Mouse (Mus musculus) heart, postnatal 10 days (tissue): Measurements from ENCODE around the gene Tcstv1. TPM values are rescaled to one million over a fixed set of nuclear protein-coding genes. Genes with fewer than 3 reads are reported as not detected.
"Not testable (repeated sequence)": the region's sequence is repeated elsewhere in the genome, so short reads cannot be mapped to it uniquely, and the experiment has no call there.

Source experiments
- DNase-seq, 2 experiments: peaks; one replicate each; pipeline ENCODE4 v3.0.0; 2021
- intact Hi-C: fragments of 180-260 bp; cut with DNase I; formaldehyde crosslinking; loops from one replicate; pipeline ENCODE4 v1.15.1; 2025
- total RNA-seq, 2 experiments: library from RNA; stranded (reverse); gene quantifications; 2 replicates each; pipeline ENCODE4 v1.2.3; 2021

Gene Tcstv1
- not detected for total RNA-seq

GRCm38 (mm10) chr13:119894685-119895084, at the start of gene Tcstv1:
TSS of gene Tcstv1 (minus strand) at chr13:119894785.
- DNase-seq, intact Hi-C loops: not testable (repeated sequence)

DNA sequence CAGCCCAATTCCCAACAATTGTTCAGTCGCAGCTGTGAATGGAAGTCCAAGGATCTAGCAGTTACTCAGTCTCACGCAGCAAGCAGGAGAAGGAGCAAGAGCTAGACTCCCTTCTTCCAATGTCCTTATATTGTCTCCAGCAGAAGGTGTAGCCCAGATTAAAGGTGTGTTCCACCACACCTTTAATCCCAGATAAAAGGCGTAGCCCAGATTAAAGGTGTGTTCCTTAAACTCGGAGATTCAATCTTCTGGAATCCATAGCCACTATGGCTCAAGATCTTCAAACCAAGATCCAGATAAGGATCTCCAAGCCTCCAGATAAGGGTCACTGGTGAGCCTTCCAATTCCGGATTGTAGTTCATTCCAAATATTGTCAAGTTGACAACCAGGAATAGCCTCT, 34.6 kb upstream of the Tcstv1 start, which contains the start of gene Gm21761:
Gm21761 (minus strand) TSS at position 101 of the 400 bp plus-strand sequence.
- intact Hi-C loops, DNase-seq: not testable (repeated sequence)

DNA sequence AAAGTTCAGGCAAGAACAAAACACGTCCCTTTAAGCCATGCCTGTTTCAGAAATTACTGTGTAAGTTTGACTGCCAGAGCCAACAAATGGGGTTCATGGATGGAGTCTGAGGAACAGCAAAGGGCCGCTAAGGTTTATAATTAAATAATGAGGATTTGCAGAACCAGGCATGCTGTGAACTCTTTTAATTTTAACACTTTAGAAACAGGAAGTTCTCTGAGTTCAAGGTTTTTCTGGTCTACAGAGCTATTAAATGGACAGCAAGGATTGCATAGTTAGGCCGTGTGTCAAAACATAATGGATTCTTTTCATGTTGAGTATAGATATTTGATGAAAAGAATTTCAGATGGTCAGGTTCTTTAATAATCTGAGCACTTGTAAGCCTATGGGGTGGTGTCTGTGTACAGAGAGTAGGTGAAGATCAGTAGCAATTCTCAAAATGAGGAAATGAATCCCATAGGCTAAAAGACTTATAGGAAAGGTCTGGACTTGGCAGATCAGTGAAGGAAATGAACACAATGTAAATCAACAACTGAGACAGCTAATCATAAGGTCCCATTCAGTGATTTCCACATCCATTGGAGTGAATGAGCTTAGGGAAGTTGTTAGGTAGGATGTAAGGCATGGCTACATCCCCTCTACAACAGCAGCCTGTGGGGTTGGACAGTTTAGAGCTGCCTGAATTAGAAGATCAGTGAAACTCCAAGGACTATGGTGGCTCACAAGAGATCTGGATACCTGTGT, 30.2 kb upstream of the Tcstv1 start:
- intact Hi-C loops, DNase-seq: not testable (repeated sequence)

GRCm38 (mm10) chr13:119916966-119917722, 22.6 kb upstream of the Tcstv1 start:
- intact Hi-C loops, DNase-seq: not testable (repeated sequence)

DNA sequence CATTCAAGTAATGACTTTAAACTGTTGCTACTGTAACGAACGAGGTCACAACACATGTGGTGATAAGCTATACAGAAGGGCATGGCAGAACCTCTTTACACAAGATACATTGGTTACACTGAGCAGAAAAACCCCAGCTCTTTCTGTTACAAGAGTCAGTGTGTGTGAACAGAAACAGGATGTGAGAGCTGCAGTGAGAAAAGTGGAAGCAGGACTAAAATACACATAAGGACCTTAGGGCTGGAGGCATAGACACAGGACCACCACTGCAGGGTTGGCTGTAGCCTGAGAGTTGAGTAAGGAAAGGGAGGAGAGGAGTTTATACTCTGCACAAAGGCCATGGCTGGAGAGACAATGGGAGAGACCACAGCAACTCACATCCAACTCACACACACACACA, 21.9 kb upstream of the Tcstv1 start:
- intact Hi-C loops, result not testable (repeated sequence)

GRCm38 (mm10) chr13:119898549-119898948, 4.0 kb upstream of the Tcstv1 start:
- intact Hi-C loops, DNase-seq: not testable (repeated sequence)

More for the DNA sequence above, 21.9 kb upstream of the Tcstv1 start:
- DNase-seq, result not testable (repeated sequence)

DNA sequence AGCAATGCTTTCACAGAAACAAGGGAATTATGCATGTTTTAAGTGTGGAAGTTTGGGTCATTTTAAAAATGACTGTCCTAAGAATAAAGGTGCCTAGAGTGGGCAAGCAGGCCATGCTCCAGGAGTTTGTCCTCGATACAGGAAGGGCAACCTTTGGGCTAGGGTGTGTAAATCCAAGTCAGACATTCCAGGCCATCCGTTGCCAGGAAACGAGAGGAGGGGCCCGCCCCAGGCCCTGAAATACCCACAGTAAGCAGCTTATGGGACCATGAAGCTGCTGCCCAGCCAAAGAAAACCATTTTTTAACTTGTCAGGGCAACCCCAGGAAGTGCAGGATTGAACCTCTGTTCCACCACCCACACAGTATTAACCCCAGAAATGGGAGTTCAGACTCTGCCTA, 7.7 kb downstream of the Tcstv1 start:
- not testable (repeated sequence) for DNase-seq

DNA sequence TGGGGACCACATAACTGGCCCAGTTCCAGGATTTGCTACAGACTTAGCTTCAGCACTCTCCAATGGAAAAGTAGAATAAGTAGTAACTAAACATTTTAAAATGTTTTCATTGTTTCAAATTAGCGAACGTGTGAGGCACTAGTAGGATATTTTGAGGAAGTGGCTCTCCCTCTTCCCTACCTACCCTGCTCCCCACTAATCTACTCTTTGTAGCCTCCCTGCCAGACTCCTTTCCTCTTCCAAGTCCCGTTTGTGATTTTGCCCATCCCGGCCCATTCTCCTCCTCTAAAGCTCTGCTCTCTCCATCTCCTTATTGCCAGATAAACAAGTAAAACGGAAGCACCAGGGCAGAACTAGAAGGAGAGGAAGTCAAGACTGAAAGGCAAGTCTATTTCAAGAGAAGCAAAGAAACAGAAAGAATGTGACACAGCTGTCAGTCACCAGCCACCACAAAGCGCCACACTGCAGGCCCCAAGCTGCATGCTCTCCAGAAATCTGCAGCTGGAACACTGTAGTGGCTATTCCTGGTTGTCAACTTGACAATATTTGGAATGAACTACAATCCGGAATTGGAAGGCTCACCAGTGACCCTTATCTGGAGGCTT, 30.1 kb downstream of the Tcstv1 start:
- intact Hi-C loops, DNase-seq: not testable (repeated sequence)

More for the DNA sequence above, 7.7 kb downstream of the Tcstv1 start:
- intact Hi-C loops, result not testable (repeated sequence)

- intact Hi-C loops, DNase-seq: not testable (repeated sequence)
These were observed 32.2 kb downstream of the Tcstv1 start for GRCm38 (mm10) chr13:119862399-119862798.

Other genes with a start within 250 kb of the Tcstv1 start
- 10 to 100 TPM; 71.1 to 73.3 TPM for gene Hmgcs1, start 204.4 kb downstream of the Tcstv1 start, total RNA-seq
- 1 to 10 TPM in 1 of 2 experiments, under 1 TPM in 1; 0.86 to 1.2 TPM for gene Nim1k, start 138.9 kb downstream of the Tcstv1 start, total RNA-seq
- gene Zfp131, start 103.9 kb downstream of the Tcstv1 start, total RNA-seq, result 10 to 100 TPM; 26.1 to 26.5 TPM
- not detected for gene AF067063, start 64.6 kb downstream of the Tcstv1 start, total RNA-seq
- not detected for gene D13Ertd608e, start 58.8 kb downstream of the Tcstv1 start, total RNA-seq
- not detected for gene Gm21761, start 34.5 kb upstream of the Tcstv1 start, total RNA-seq
- not detected for gene B020031M17Rik, start 56.0 kb upstream of the Tcstv1 start, total RNA-seq
- gene Gm36079, start 132.2 kb upstream of the Tcstv1 start, total RNA-seq, result not detected
- gene Gm21188, start 157.4 kb upstream of the Tcstv1 start, total RNA-seq, result not detected
- not detected for gene Gm20767, start 245.5 kb upstream of the Tcstv1 start, total RNA-seq